Mouse (Mus musculus): Measurements from ENCODE around the gene Zfp609. TPM values are rescaled to one million over a fixed set of nuclear protein-coding genes. Genes with fewer than 3 reads are reported as not detected.

The Zfp609 gene
- polyA plus RNA-seq (2014; fragmentation: Nextera tagmentation; extraction: Ambion mirVana): 9.1 and 9.2 TPM in 2 replicates

DNA sequence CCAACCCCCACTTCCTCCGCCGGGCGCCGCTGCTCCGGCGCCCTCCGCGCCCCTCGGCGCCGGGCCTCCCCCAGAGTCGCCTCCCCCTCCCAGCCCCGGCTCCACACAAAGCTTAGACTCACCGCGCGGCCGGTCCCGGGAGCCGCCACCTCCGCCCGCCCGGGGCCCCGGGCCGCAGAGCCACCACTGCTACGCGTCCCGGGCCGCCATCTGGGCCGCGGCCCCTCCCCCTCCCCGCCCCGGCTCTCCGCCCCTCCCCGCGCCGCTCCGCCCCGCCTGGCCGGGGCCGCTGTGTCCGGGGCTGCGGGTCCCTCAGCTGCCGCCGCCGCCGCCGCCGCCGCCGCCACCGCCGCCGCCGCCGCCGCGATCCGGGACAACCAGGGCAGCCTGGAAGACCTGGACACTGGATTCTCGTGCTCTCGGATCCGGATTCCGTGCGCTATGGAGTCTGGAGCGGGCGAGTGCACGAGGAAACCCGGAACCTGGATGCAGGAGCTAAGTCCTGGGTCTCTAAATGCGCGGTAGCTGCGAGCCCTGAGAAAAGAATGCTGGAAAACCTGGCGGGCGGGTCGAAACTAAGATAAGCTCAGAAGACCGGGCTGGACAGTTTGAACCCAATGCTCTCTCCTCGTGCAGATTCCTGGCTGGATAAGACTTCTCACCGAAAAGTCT lies at the start of gene Zfp609:
Zfp609 (minus strand) TSS at position 221 of the 672 bp plus-strand sequence.
- Histone ChIP-seq H3K4me1 (ENCODE audit: control insufficient read depth, insufficient read depth, low read length) (peaks cover 19% of the 10 kb centered on the region), H3K9ac (ENCODE audit: low read length) (peak within 1 kb of the TSS; percentile 89), H3K4me3 (ENCODE audit: low read depth, low read length) (peak within 1 kb of the TSS; percentile 82), H3K9me3 (ENCODE audit: control insufficient read depth, low read length) (no peaks in the 10 kb centered on the region), H3K4me2 (ENCODE audit: low read depth) (peak within 1 kb of the TSS; percentile 62), H3K36me3 (ENCODE audit: control insufficient read depth, insufficient read depth, low read length) (no peaks in the 10 kb centered on the region), H3K27me3 (ENCODE audit: control insufficient read depth, insufficient read depth, low read length) (no peaks in the 10 kb centered on the region), H3K27ac (ENCODE audit: low read depth, low read length) (peak within 1 kb of the TSS; percentile 94)
- WGBS: under 1% methylated on average over 36 of the region's 76 CpGs
- ATAC-seq (ENCODE audit: insufficient read depth, low FRiP score, low TSS enrichment) (peak; percentile 82), DNase-seq (ENCODE audit: low spot score) (peak; percentile 96)

DNA sequence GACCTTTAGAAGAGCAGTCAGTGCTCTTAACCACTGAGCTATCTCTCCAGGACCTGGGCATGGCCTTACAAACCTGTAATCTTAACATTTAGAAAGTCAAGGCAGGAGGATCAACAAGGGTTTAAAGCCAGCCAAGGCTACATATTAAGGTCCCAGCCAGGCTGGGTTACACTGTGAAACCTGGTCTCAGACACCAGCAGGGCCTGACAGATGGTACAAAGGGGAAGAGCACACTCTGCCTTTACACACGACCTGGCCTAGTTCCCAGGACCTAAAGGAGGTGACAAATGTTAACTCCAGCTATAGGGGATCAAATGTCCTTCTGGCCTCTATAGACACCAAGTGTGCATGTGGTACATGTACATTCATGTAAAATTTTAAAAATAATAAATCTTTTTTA lies 32.3 kb upstream of the Zfp609 start:
- WGBS: 52% methylated on average over 1 of the region's 1 CpGs
- Histone ChIP-seq H3K27ac (ENCODE audit: low read depth, low read length) (no peak overlapping the region), H3K4me2 (ENCODE audit: low read depth) (no peak overlapping the region), H3K9me3 (ENCODE audit: control insufficient read depth, low read length) (no peaks in the 10 kb centered on the region), H3K4me1 (ENCODE audit: control insufficient read depth, insufficient read depth, low read length) (no peaks in the 10 kb centered on the region), H3K9ac (ENCODE audit: low read length) (no peak overlapping the region), H3K4me3 (ENCODE audit: low read depth, low read length) (no peak overlapping the region), H3K36me3 (ENCODE audit: control insufficient read depth, insufficient read depth, low read length) (peaks cover 6% of the 10 kb centered on the region), H3K27me3 (ENCODE audit: control insufficient read depth, insufficient read depth, low read length) (no peaks in the 10 kb centered on the region)
- ATAC-seq (ENCODE audit: insufficient read depth, low FRiP score, low TSS enrichment): no peak
- no peak for DNase-seq (ENCODE audit: low spot score)

DNA sequence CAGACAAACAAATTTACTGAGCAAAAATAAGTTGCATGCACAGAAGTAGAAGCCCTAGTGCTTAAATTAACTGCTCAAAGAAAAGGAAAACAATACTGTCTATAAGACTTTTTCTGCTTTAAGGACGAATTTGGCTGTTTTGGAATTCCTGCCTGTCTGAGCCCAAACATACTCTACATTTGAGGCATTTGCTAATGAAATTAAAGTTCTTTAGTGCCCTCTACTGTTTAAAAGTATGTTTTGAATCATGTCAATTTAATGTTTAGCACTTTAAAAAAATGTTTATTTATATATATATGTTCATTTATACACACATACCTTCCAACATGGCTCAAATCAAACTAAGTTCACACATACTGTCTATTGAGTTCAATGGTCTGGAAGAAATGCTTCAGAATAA lies 22.8 kb upstream of the Zfp609 start:
- no peak for DNase-seq (ENCODE audit: low spot score)
- no peak overlapping the region for H3K4me3 ChIP-seq (ENCODE audit: low read depth, low read length)
- H3K36me3 ChIP-seq (ENCODE audit: control insufficient read depth, insufficient read depth, low read length): no peaks in the 10 kb centered on the region
- no peaks in the 10 kb centered on the region for H3K27me3 ChIP-seq (ENCODE audit: control insufficient read depth, insufficient read depth, low read length)
- no peak for ATAC-seq (ENCODE audit: insufficient read depth, low FRiP score, low TSS enrichment)
- no peak overlapping the region for H3K27ac ChIP-seq (ENCODE audit: low read depth, low read length)
- no peaks in the 10 kb centered on the region for H3K9me3 ChIP-seq (ENCODE audit: control insufficient read depth, low read length)
- H3K4me2 ChIP-seq (ENCODE audit: low read depth): no peak overlapping the region
- 26% methylated on average over 1 of the region's 1 CpGs for WGBS
- H3K9ac ChIP-seq (ENCODE audit: low read length): no peak overlapping the region
- peaks cover 13% of the 10 kb centered on the region for H3K4me1 ChIP-seq (ENCODE audit: control insufficient read depth, insufficient read depth, low read length)

DNA sequence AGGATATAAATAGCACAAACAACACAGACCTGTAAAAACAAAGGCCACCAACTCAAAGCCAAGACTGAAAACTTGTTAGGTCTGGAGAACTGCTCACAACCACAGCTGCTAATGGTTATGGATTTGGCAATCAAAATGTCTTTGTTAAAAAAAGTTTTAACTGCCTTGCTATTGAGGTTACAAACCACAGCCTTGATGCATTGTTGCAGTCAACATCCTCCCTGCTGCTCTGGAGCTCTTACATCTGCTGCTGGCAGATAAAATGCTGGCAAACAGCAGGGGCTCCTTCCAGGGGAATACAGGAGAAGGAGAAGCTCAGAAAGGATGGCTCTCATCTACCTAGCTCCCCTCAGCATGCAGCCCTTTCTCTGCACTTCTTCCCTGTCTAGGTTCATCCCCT lies 20.8 kb upstream of the Zfp609 start:
- ATAC-seq (ENCODE audit: insufficient read depth, low FRiP score, low TSS enrichment) (no peak), DNase-seq (ENCODE audit: low spot score) (peak; percentile 19)

DNA sequence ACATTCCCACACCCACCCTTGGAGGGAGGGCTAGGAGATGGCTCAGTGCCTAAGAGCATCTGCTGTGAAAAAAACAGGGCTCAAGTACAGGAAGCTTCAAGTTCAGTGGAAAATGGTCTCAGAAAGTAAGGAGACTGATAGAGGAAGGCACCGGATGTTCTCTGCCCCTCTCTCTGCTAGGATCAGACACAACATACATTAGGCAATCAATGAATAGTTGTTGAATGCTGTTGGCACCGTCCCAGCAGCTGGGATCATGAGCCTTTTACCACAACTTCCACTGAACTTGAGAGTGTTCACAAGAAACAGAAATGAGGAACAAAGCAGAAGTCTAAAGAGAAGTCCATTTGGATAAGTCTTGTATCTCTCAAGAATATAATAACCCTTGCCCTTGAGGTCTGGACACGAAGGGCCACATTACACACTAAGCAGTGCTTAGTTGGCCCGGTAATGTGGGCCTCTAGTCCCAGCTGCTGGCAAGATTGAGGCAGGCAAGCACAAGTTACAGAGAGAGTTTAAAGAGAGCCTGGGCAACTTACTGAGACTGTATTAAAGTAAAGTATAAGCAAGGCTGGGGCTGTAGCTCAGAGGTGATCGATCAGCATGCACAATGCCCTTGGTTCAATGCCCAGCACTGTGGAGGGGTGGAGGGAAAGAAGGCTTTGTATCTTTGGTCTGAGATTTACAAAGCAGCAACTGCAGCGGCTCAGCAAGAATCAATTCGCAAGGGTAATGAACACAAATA lies 17.2 kb upstream of the Zfp609 start:
- ATAC-seq (ENCODE audit: insufficient read depth, low FRiP score, low TSS enrichment) (no peak), DNase-seq (ENCODE audit: low spot score) (peak; percentile 16)
- no peak overlapping the region for H3K4me3 ChIP-seq (ENCODE audit: low read depth, low read length)
- H3K36me3 ChIP-seq (ENCODE audit: control insufficient read depth, insufficient read depth, low read length): no peaks in the 10 kb centered on the region
- H3K27me3 ChIP-seq (ENCODE audit: control insufficient read depth, insufficient read depth, low read length): no peaks in the 10 kb centered on the region
- no peak overlapping the region for H3K4me2 ChIP-seq (ENCODE audit: low read depth)
- 60% methylated on average over 7 of the region's 7 CpGs for WGBS
- peak overlapping the region; percentile 62; the same call in 1 of the 2 replicates for H3K27ac ChIP-seq (ENCODE audit: low read depth, low read length)
- H3K9me3 ChIP-seq (ENCODE audit: control insufficient read depth, low read length): no peaks in the 10 kb centered on the region
- H3K4me1 ChIP-seq (ENCODE audit: control insufficient read depth, insufficient read depth, low read length): peaks cover 23% of the 10 kb centered on the region
- no peak overlapping the region for H3K9ac ChIP-seq (ENCODE audit: low read length)

More for the DNA sequence above, 20.8 kb upstream of the Zfp609 start:
- Histone ChIP-seq H3K4me2 (ENCODE audit: low read depth) (no peak overlapping the region), H3K4me3 (ENCODE audit: low read depth, low read length) (no peak overlapping the region), H3K27ac (ENCODE audit: low read depth, low read length) (no peak overlapping the region), H3K9ac (ENCODE audit: low read length) (no peak overlapping the region), H3K27me3 (ENCODE audit: control insufficient read depth, insufficient read depth, low read length) (no peaks in the 10 kb centered on the region), H3K4me1 (ENCODE audit: control insufficient read depth, insufficient read depth, low read length) (peaks cover 23% of the 10 kb centered on the region), H3K36me3 (ENCODE audit: control insufficient read depth, insufficient read depth, low read length) (no peaks in the 10 kb centered on the region), H3K9me3 (ENCODE audit: control insufficient read depth, low read length) (no peaks in the 10 kb centered on the region)

DNA sequence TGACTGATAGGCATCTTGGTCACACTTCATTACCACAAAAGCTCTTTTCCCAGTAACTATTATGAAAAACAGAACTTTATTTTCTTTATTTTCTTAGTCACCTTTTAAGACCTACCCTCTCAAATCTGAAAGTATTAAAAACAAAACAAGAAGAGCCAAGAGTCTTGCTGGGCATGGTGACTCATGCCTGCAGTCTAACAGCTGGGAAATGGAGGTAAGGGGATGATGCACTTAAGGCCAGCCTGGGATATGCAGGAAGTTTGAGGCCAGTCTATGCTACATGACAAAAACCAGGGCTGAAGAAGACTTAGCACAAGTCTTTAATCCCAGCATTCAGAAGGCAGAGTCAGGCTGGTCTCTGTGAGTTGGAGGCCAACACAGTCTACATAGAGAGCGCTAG lies 12.5 kb upstream of the Zfp609 start:
- no peaks in the 10 kb centered on the region for H3K9me3 ChIP-seq (ENCODE audit: control insufficient read depth, low read length)
- 97% methylated on average over 1 of the region's 1 CpGs for WGBS
- no peak for DNase-seq (ENCODE audit: low spot score)
- H3K9ac ChIP-seq (ENCODE audit: low read length): no peak overlapping the region
- H3K4me2 ChIP-seq (ENCODE audit: low read depth): no peak overlapping the region
- no peak for ATAC-seq (ENCODE audit: insufficient read depth, low FRiP score, low TSS enrichment)
- H3K4me3 ChIP-seq (ENCODE audit: low read depth, low read length): no peak overlapping the region
- peaks cover 2% of the 10 kb centered on the region; the same call in 1 of the 2 replicates for H3K36me3 ChIP-seq (ENCODE audit: control insufficient read depth, insufficient read depth, low read length)
- peaks cover 7% of the 10 kb centered on the region for H3K4me1 ChIP-seq (ENCODE audit: control insufficient read depth, insufficient read depth, low read length)
- no peaks in the 10 kb centered on the region for H3K27me3 ChIP-seq (ENCODE audit: control insufficient read depth, insufficient read depth, low read length)
- no peak overlapping the region for H3K27ac ChIP-seq (ENCODE audit: low read depth, low read length)

DNA sequence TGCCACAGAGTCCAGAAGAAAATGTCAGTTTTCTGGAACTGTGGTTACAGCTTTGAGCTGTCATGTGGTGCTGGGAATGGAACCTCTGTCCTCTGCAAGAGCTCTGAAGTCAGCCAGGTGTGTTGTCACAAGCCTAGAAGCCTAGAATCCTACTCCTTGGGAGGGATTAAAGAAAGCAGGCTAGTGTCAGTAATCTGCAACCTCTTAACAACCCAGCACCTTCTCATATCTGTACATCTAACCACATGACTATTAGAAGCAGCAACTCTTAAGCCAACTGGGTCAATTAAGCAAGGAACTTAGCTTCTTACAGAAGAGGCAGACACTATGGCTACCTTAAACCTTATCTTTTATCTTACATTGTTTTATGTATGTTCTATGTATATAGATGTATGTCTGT lies 9.6 kb upstream of the Zfp609 start:
- Histone ChIP-seq H3K4me3 (ENCODE audit: low read depth, low read length) (no peak overlapping the region), H3K4me1 (ENCODE audit: control insufficient read depth, insufficient read depth, low read length) (peaks cover 6% of the 10 kb centered on the region), H3K9me3 (ENCODE audit: control insufficient read depth, low read length) (no peaks in the 10 kb centered on the region), H3K27me3 (ENCODE audit: control insufficient read depth, insufficient read depth, low read length) (no peaks in the 10 kb centered on the region), H3K36me3 (ENCODE audit: control insufficient read depth, insufficient read depth, low read length) (peaks cover 2% of the 10 kb centered on the region; the same call in 1 of the 2 replicates), H3K4me2 (ENCODE audit: low read depth) (no peak overlapping the region), H3K27ac (ENCODE audit: low read depth, low read length) (no peak overlapping the region), H3K9ac (ENCODE audit: low read length) (no peak overlapping the region)
- no peak for ATAC-seq (ENCODE audit: insufficient read depth, low FRiP score, low TSS enrichment)
- DNase-seq (ENCODE audit: low spot score): no peak

DNA sequence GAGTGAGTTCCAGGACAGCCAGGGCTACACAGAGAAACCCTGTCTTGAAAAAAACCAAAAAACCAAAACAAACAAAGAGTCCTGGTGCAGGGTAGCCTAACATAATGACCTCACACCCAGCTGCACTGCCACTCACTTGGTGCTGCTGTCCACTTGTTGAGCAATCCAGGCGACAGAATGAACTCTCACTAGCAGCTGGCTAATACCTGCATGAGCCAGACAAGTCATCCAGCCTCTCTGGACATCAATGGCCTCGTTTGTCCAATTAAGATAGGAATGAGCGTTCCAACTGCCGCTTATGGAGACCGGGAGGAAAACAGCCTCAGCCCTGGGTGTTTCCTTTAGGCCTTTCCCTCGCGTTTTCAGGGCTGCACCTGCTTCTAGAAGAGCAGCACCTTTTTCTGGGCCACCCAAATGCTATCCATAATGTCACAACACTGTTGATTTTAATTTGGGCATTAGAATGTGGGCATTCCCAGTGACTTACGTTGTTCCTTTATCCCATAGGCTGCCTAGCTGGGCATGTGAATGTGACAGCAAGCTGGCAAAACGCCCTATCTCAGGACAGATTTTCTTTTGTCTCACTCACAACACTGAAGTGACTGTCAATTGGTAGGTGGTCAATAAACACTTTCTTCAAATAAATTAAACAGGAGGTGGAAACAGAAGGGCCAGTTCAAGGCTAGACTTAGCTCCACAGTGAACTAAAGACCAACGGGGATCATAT lies 7.4 kb upstream of the Zfp609 start:
- Histone ChIP-seq H3K4me1 (ENCODE audit: control insufficient read depth, insufficient read depth, low read length) (peaks cover 6% of the 10 kb centered on the region), H3K4me3 (ENCODE audit: low read depth, low read length) (no peak overlapping the region), H3K36me3 (ENCODE audit: control insufficient read depth, insufficient read depth, low read length) (peaks cover 2% of the 10 kb centered on the region; the same call in 1 of the 2 replicates), H3K27me3 (ENCODE audit: control insufficient read depth, insufficient read depth, low read length) (no peaks in the 10 kb centered on the region), H3K27ac (ENCODE audit: low read depth, low read length) (peak overlapping the region; percentile 67; the same call in 1 of the 2 replicates), H3K4me2 (ENCODE audit: low read depth) (no peak overlapping the region), H3K9ac (ENCODE audit: low read length) (no peak overlapping the region), H3K9me3 (ENCODE audit: control insufficient read depth, low read length) (no peaks in the 10 kb centered on the region)
- no peak for ATAC-seq (ENCODE audit: insufficient read depth, low FRiP score, low TSS enrichment)
- no peak for DNase-seq (ENCODE audit: low spot score)
- WGBS: 70% methylated on average over 10 of the region's 10 CpGs

Measured in neural tube, embryonic 11.5 days (tissue).